ENCODE assay signal across 9 mouse cellular contexts in the genomic region with DNA sequence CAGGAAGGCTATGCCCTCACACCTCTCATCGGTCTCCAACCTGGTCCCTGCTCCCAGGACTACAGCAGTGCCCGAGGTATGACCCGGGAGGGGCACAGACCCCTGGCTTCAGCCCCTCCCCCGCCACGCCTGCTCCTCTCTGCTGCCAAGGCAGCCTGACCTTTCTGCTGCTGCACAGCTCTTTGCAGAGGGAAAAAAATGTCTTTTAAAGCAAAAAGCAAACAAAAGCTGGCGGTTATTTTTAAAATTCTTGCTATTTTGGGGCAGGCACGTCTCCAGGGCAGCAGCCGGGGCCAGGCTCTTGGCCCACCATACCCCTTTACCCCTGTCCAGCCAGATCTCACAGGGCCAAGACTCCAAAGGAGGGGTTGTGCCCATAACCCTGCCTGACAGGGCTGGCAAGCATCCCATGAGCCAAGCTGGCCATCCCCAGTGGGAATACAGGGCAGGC. TPM values are rescaled to one million over a fixed set of nuclear protein-coding genes. Genes with fewer than 3 reads are reported as not detected.
DNase-seq lines count a peak whose midpoint lies in the region; ATAC-seq and TF ChIP-seq lines count a peak whose summit lies in the region.
"Had no signal": no experiment of that assay in that cellular context is flagged by ENCODE, and none has a peak within 500 bp of the region (broad histone marks: within the 10 kb centered on the region; RNA-seq: fewer than 3 reads in every experiment).

No protein-coding gene starts in this region.

- 59% methylated on average over 8 of the region's 8 CpGs for WGBS in hindbrain, postnatal 0 days
- 70% methylated on average over 8 of the region's 8 CpGs for WGBS in hindbrain, embryonic 13.5 days
- 43% methylated on average over 8 of the region's 8 CpGs for WGBS in heart, postnatal 0 days
- 72% methylated on average over 8 of the region's 8 CpGs for WGBS in forebrain, embryonic 15.5 days

- H3K27me3 ChIP-seq in hindbrain, postnatal 0 days (ENCODE audit: insufficient read depth, low read length) = no peaks in the 10 kb centered on the region
- no peaks in the 10 kb centered on the region for H3K27me3 ChIP-seq in hindbrain, embryonic 13.5 days
- H3K27me3 ChIP-seq in heart, postnatal 0 days (ENCODE audit: control insufficient read depth, insufficient read depth, low read length) = no peaks in the 10 kb centered on the region
- H3K27me3 ChIP-seq in forebrain, embryonic 15.5 days = no peaks in the 10 kb centered on the region

- no peak overlapping the region for H3K4me2 ChIP-seq in hindbrain, postnatal 0 days (ENCODE audit: low read depth, low read length)
- H3K4me2 ChIP-seq in hindbrain, embryonic 13.5 days = no peak overlapping the region
- no peak overlapping the region for H3K4me2 ChIP-seq in heart, postnatal 0 days (ENCODE audit: low read depth, low read length)
- no peak overlapping the region for H3K4me2 ChIP-seq in forebrain, embryonic 15.5 days (replicated peaks)

- no peaks in the 10 kb centered on the region for H3K36me3 ChIP-seq in hindbrain, postnatal 0 days (ENCODE audit: insufficient read depth, low read length)
- H3K36me3 ChIP-seq in hindbrain, embryonic 13.5 days = no peaks in the 10 kb centered on the region
- no peaks in the 10 kb centered on the region for H3K36me3 ChIP-seq in heart, postnatal 0 days (replicated peaks; ENCODE audit: control insufficient read depth, insufficient read depth, low read length)
- no peaks in the 10 kb centered on the region for H3K36me3 ChIP-seq in forebrain, embryonic 15.5 days

- no peak overlapping the region for H3K4me3 ChIP-seq in hindbrain, postnatal 0 days (ENCODE audit: low read length)
- no peak overlapping the region for H3K4me3 ChIP-seq in hindbrain, embryonic 13.5 days
- H3K4me3 ChIP-seq in heart, postnatal 0 days (ENCODE audit: low read depth, low read length) = no peak overlapping the region
- no peak overlapping the region for H3K4me3 ChIP-seq in forebrain, embryonic 15.5 days

- no peak for TF ChIP-seq EP300 in heart, postnatal 0 days (IDR thresholded peaks at IDR 0.05; ENCODE audit: low read depth)

- TF ChIP-seq CTCF in hindbrain, postnatal 0 days (IDR thresholded peaks at IDR 0.05; ENCODE audit: low read depth) = no peak
- no peak for TF ChIP-seq CTCF in heart, postnatal 0 days (IDR thresholded peaks at IDR 0.05; ENCODE audit: low read depth)

- no peak for ATAC-seq in hindbrain, postnatal 0 days
- ATAC-seq in hindbrain, embryonic 13.5 days (ENCODE audit: low FRiP score) = no peak
- no peak for ATAC-seq in heart, postnatal 0 days (ENCODE audit: insufficient read depth, low read depth)
- no peak for ATAC-seq in forebrain, embryonic 15.5 days (replicated peaks)

- H3K9ac ChIP-seq in hindbrain, postnatal 0 days (replicated peaks; ENCODE audit: low read length) = no peak overlapping the region
- H3K9ac ChIP-seq in hindbrain, embryonic 13.5 days = no peak overlapping the region; the same call in 1 of the 2 replicates
- H3K9ac ChIP-seq in heart, postnatal 0 days (replicated peaks; ENCODE audit: low read depth, low read length) = peak overlapping the region; percentile 29; the same call in 1 of the 2 replicates
- no peak overlapping the region for H3K9ac ChIP-seq in forebrain, embryonic 15.5 days (replicated peaks)
- H3K9ac ChIP-seq: liver, embryonic 14.5 days had no signal

- DNase-seq in hindbrain, postnatal 0 days (ENCODE audit: low spot score) = no peak
- peak; percentile 65 for DNase-seq in adrenal gland, adult 2 months
- DNase-seq in heart, postnatal 0 days (ENCODE audit: low spot score) = no peak
- DNase-seq in kidney, postnatal 36 days = peak; percentile 62 to 83
- no peak for DNase-seq in thymus, postnatal 25 days
- DNase-seq in cerebellum, adult 11-12 months = no peak

- peak overlapping the region; percentile 54; the same call in 1 of the 2 replicates for H3K27ac ChIP-seq in hindbrain, postnatal 0 days
- no peak overlapping the region for H3K27ac ChIP-seq in hindbrain, embryonic 13.5 days
- H3K27ac ChIP-seq in heart, postnatal 0 days (ENCODE audit: low read depth) = peak overlapping the region; percentile 15
- H3K27ac ChIP-seq in forebrain, embryonic 15.5 days (replicated peaks) = no peak overlapping the region
- H3K27ac ChIP-seq: liver, embryonic 14.5 days had no signal

- peaks cover 19% of the 10 kb centered on the region for H3K4me1 ChIP-seq in hindbrain, postnatal 0 days (ENCODE audit: insufficient read depth, low read length)
- peaks cover 24% of the 10 kb centered on the region for H3K4me1 ChIP-seq in hindbrain, embryonic 13.5 days (replicated peaks)
- peaks cover 45% of the 10 kb centered on the region for H3K4me1 ChIP-seq in heart, postnatal 0 days (ENCODE audit: control insufficient read depth, insufficient read depth)
- H3K4me1 ChIP-seq in forebrain, embryonic 15.5 days = peaks cover 8% of the 10 kb centered on the region; the same call in 1 of the 2 replicates

- H3K9me3 ChIP-seq in hindbrain, postnatal 0 days (ENCODE audit: low read length) = no peaks in the 10 kb centered on the region
- H3K9me3 ChIP-seq in hindbrain, embryonic 13.5 days = no peaks in the 10 kb centered on the region
- peaks cover 3% of the 10 kb centered on the region; the same call in 1 of the 2 replicates for H3K9me3 ChIP-seq in heart, postnatal 0 days (replicated peaks; ENCODE audit: control insufficient read depth, low read length)
- H3K9me3 ChIP-seq in forebrain, embryonic 15.5 days = no peaks in the 10 kb centered on the region

RNA-seq across cellular contexts. Expression of a gene that starts 10.6 kb away (rescaled TPM):
- 10.3 and 16.5 TPM in 2 replicates for total RNA-seq in hindbrain, postnatal 0 days (2014; rRNA removed)
- 2.7 and 3.5 TPM in 2 replicates for polyA plus RNA-seq in hindbrain, postnatal 0 days (2015; fragmentation: Nextera tagmentation; extraction: Ambion mirVana)
- polyA plus RNA-seq in hindbrain, embryonic 13.5 days (2015; fragmentation: Nextera tagmentation; extraction: Ambion mirVana) = 1.9 and 2.1 TPM in 2 replicates
- total RNA-seq in adrenal gland, adult 2 months (2021) = 10 to 100 TPM; 30.7 to 35.0 TPM
- polyA plus RNA-seq in adrenal gland, adult 2 months (2012; rRNA removed) = 41.7 and 48.7 TPM in 2 replicates
- 69.6 and 95.7 TPM in 2 replicates for total RNA-seq in heart, postnatal 0 days (2014; rRNA removed; ENCODE audit: low replicate concordance)
- polyA plus RNA-seq in heart, postnatal 0 days (2015; fragmentation: Nextera tagmentation; extraction: Ambion mirVana) = 16.6 and 16.9 TPM in 2 replicates
- 3.0 and 3.1 TPM in 2 replicates for polyA plus RNA-seq in forebrain, embryonic 15.5 days (2015; fragmentation: Nextera tagmentation; extraction: Ambion mirVana)

RNA-seq across cellular contexts. Expression of a gene that starts 42.1 kb away (rescaled TPM):
- total RNA-seq in hindbrain, postnatal 0 days (2014; rRNA removed) = 752 and 857 TPM in 2 replicates
- 445 and 465 TPM in 2 replicates for polyA plus RNA-seq in hindbrain, postnatal 0 days (2015; fragmentation: Nextera tagmentation; extraction: Ambion mirVana)
- polyA plus RNA-seq in hindbrain, embryonic 13.5 days (2015; fragmentation: Nextera tagmentation; extraction: Ambion mirVana) = 444 and 445 TPM in 2 replicates
- 100 to 1,000 TPM; 380 to 873 TPM for total RNA-seq in adrenal gland, adult 2 months (2021)
- polyA plus RNA-seq in adrenal gland, adult 2 months (2012; rRNA removed) = 1,054 and 1,398 TPM in 2 replicates
- 706 and 957 TPM in 2 replicates for total RNA-seq in heart, postnatal 0 days (2014; rRNA removed; ENCODE audit: low replicate concordance)
- polyA plus RNA-seq in heart, postnatal 0 days (2015; fragmentation: Nextera tagmentation; extraction: Ambion mirVana) = 356 and 378 TPM in 2 replicates
- polyA plus RNA-seq in forebrain, embryonic 15.5 days (2015; fragmentation: Nextera tagmentation; extraction: Ambion mirVana) = 407 and 432 TPM in 2 replicates

RNA-seq across cellular contexts. Expression of a gene that starts 43.8 kb away (rescaled TPM):
- total RNA-seq in hindbrain, postnatal 0 days (2014; rRNA removed) = 107 and 119 TPM in 2 replicates
- 207 and 210 TPM in 2 replicates for polyA plus RNA-seq in hindbrain, postnatal 0 days (2015; fragmentation: Nextera tagmentation; extraction: Ambion mirVana)
- 208 and 213 TPM in 2 replicates for polyA plus RNA-seq in hindbrain, embryonic 13.5 days (2015; fragmentation: Nextera tagmentation; extraction: Ambion mirVana)
- total RNA-seq in adrenal gland, adult 2 months (2021) = 100 to 1,000 TPM; 152 to 183 TPM
- polyA plus RNA-seq in adrenal gland, adult 2 months (2012; rRNA removed) = 280 and 296 TPM in 2 replicates
- 74.5 and 115 TPM in 2 replicates for total RNA-seq in heart, postnatal 0 days (2014; rRNA removed; ENCODE audit: low replicate concordance)
- 130 and 156 TPM in 2 replicates for polyA plus RNA-seq in heart, postnatal 0 days (2015; fragmentation: Nextera tagmentation; extraction: Ambion mirVana)
- 201 and 206 TPM in 2 replicates for polyA plus RNA-seq in forebrain, embryonic 15.5 days (2015; fragmentation: Nextera tagmentation; extraction: Ambion mirVana)

RNA-seq across cellular contexts. Expression of a gene that starts 58.3 kb away (rescaled TPM):
- total RNA-seq in hindbrain, postnatal 0 days (2014; rRNA removed) = 56.8 and 60.5 TPM in 2 replicates
- polyA plus RNA-seq in hindbrain, postnatal 0 days (2015; fragmentation: Nextera tagmentation; extraction: Ambion mirVana) = 25.1 and 26.4 TPM in 2 replicates
- polyA plus RNA-seq in hindbrain, embryonic 13.5 days (2015; fragmentation: Nextera tagmentation; extraction: Ambion mirVana) = 19.8 and 20.8 TPM in 2 replicates
- total RNA-seq in adrenal gland, adult 2 months (2021) = 10 to 100 TPM; 13.1 to 14.7 TPM
- polyA plus RNA-seq in adrenal gland, adult 2 months (2012; rRNA removed) = 19.4 and 28.8 TPM in 2 replicates
- total RNA-seq in heart, postnatal 0 days (2014; rRNA removed; ENCODE audit: low replicate concordance) = 14.6 and 15.3 TPM in 2 replicates
- polyA plus RNA-seq in heart, postnatal 0 days (2015; fragmentation: Nextera tagmentation; extraction: Ambion mirVana) = 6.2 and 6.5 TPM in 2 replicates
- polyA plus RNA-seq in forebrain, embryonic 15.5 days (2015; fragmentation: Nextera tagmentation; extraction: Ambion mirVana) = 18.4 and 21.6 TPM in 2 replicates

Comparison
In these comparisons a context has a peak if more than half of its experiments do, and no peak if none do; other contexts are left out.
1. H3K27ac ChIP-seq: peak in hindbrain, postnatal 0 days (single experiment) and heart, postnatal 0 days (single experiment); none in hindbrain, embryonic 13.5 days (single experiment) and forebrain, embryonic 15.5 days (single experiment).
2. DNase-seq: peak in adrenal gland, adult 2 months (single experiment) and kidney, postnatal 36 days (2 of 2); none in hindbrain, postnatal 0 days (single experiment), heart, postnatal 0 days (single experiment), thymus, postnatal 25 days (single experiment) and cerebellum, adult 11-12 months (single experiment).